Mouse (Mus musculus) olfactory bulb, adult 2 months (tissue): Measurements from ENCODE around the gene Cradd.

Source experiments
- CTCF ChIP-seq: fragments of 200-500 bp; IDR thresholded peaks from 2 replicates; pipeline ENCODE4 v1.5.1; 2012; ENCODE audit warnings: low read depth, mild to moderate bottlenecking, low read length, moderate library complexity; ENCODE audit not compliant: insufficient read depth
- POLR2A ChIP-seq: fragments of 200-500 bp; IDR thresholded peaks from 2 replicates; pipeline ENCODE4 v1.6.1; 2012; ENCODE audit warnings: mild to moderate bottlenecking, low read depth, low read length, moderate library complexity; ENCODE audit not compliant: insufficient read depth

DNA sequence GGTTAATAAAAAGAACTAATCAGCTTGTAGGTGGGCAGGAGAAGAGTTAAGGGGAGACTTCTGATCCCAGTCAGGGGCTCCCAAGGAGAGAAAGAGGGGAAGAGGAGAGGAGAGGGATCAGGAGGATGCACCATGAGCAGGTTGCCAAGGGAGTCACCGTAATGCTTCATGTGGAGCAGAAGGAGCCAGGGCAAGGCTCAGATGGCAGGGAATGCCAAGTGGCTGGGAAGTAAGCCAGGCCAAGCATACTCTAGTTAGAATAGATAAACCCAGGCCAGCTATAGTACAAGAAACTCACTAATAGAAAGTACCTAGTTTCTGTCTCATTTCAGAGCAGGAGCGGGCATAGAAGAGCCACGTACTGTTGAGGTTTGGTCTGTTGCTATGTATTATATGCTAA lies 43.6 kb downstream of the Cradd start:
- TF ChIP-seq CTCF, result no peak
- TF ChIP-seq POLR2A, result no peak
